Mouse (Mus musculus) left cerebral cortex, postnatal 14 days (tissue): ENCODE data around the gene Zfp646. TPM values are rescaled to one million over a fixed set of nuclear protein-coding genes. Genes with fewer than 3 reads are reported as not detected.

Experiments
- DNase-seq, 2 experiments: peaks; one replicate each; pipeline ENCODE4 v3.0.0; 2021 to 2022; ENCODE audit warnings: low spot score in 2 of 2, mixed read lengths in 1 of 2
- intact Hi-C: fragments of 180-260 bp; cut with DNase I; formaldehyde crosslinking; loops from one replicate; pipeline ENCODE4 v1.15.1; 2025
- total RNA-seq, 2 experiments: library from RNA; stranded (reverse); gene quantifications; 2 replicates each; pipeline ENCODE4 v1.2.3; 2021

Zfp646 gene
- total RNA-seq, 2 experiments from 2014 or later = 25.0 to 25.6 TPM

DNA sequence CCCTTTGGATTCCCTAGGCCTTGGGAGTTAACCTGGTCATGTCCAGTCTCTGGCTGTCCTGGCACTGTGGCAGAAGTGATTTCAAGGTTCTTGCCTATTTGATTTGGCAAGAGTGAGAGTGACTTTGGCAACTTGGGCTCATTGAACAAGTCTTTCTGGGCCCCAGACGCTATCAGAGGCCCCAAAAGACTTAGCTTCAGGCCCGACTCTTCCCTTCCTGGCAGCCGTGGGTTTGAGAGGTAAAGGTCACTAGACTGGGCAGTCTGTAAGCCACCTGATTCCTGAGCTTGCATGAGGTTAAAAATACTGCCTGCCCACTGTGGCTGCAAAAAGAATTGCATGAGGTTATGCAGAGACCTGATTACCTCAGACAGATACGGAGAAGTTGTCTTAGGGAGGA lies 32.6 kb downstream of the Zfp646 start:
- DNase-seq = no peak
- intact Hi-C loops = no loop called here

DNA sequence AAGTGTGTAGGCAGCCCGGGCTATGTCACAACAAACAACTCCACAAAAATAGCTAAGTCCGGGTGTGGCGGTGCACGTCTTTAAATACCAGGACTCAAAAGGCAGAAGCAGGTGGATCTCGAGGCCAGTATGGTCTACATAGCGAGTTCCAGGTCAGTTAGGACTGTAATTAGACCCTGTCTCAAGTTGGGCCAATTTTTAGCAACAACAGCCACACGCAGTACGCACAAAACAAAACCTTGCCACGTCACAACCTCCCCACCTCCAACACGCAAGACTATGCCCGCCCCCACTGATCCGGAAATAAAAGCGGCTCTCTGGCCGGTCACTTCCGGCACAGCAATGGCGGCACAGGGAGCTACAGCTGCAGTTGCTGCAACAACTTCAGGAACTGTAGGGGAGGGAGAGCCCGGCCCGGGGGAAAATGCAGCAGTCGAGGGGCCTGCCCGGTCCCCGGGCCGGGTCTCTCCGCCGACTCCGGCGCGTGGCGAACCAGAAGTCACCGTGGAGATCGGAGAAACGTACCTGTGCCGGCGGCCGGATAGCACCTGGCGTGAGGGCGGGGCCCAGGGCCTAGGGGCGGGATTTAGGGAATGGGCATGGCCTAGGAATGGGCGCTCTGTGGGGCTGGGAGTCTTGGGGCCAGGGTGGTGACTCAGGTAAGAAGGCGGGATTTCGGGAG lies 36.3 kb downstream of the Zfp646 start, which contains the start of gene Kat8:
Gene Kat8, plus strand, starts transcription at position 327 of the 682 bp plus-strand sequence.
- peak; percentile 87 for DNase-seq
- intact Hi-C loops = no loop called here

DNA sequence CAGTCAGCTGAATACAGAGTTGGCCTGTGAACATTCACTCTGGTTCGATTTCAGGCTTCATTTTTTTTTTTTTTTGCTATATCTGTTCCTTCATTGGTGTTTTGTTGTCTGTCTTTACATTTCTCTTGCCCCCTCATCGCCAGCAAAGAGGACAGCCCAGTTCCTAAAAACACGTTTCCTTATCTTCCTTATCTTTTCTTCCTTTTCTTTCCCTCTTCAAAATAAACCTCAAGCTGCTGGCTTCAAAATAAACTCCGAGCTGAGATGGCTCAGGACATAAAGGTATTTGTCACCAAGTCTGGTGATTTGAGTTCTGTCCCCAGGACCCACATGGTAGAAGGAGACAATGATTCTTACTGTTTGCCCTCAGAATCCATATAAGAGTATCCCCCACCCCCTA lies 36.9 kb downstream of the Zfp646 start:
- intact Hi-C loops = no loop called here
- DNase-seq = no peak

DNA sequence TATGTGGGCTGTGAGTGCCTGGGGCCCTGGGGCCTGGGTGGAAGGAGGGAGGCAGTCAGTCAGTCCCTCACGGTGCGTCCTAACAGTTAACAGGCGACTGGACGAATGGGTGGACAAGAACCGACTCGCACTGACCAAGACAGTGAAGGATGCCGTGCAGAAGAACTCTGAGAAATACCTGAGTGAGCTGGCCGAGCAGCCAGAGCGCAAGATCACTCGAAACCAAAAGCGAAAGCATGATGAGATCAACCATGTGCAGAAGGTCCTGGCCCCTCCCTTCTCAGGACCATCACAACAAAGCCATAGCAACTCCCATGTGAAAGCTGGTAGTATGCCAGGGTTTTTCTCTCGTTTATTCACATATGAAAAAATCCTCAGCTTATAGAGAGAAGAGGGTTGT lies 39.3 kb downstream of the Zfp646 start:
- intact Hi-C loops = no loop called here
- no peak for DNase-seq

DNA sequence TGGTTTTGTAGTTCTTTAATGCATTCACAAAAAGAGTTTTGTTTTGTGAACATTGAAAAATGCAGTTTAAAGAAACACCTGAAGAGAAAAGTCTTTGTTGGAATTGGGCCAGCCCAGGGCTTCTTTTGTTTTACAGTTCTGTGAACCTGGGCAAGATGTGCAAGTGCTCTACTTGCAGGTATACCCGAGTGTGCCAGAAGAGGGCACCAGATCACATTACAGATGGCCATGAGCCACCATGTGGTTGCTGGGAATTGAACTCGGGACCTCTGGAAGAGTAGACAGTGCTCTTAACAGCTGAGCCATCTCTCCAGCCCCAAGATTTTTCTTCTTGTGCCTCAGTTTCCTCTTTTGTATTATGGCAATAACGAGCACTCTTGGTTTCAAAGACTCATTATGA lies 42.2 kb downstream of the Zfp646 start:
- intact Hi-C loops = no loop called here
- peak; percentile 33 to 47 for DNase-seq

DNA sequence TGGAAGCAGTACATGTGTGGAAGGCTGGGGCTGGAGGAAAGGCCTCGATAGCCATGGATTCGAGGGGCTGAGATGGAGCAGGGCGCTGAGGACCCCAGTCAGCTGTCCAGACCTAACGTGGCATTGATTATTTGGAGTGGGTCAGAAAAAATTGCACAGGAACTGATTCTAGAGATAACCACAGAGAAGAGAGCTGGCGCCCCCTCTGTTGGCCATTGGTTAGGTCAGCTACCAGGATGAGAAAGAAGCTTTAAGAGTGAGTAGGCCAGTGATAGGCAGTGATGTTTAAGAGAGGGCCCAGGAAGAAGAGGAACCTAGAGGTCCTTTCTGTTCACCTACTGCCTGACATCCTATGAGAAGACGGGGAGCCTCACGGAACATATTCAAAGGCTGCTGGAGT lies 43.3 kb downstream of the Zfp646 start:
- DNase-seq = no peak
- intact Hi-C loops = no loop called here

DNA sequence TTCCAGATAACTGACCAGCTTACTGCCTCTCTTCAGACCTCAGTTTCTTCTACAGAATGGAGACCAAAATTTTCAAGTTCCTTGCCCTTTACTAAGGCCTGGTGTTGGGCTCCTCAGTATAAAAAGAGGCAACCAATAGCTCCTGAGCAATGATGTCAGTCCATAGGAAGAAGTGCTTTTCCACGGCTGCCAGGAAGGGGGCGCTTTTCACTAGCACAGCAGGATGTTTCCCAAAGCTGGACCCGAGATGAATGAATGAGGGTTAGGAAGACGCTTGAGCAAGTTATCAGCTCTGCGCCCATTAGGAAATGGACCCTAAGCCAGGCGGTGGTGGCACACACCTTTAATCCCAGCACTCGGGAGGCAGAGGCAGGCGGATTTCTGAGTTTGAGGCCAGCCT lies 45.5 kb downstream of the Zfp646 start:
- peak in 1 of 2 experiments; percentile 53 for DNase-seq
- intact Hi-C loops = no loop called here

DNA sequence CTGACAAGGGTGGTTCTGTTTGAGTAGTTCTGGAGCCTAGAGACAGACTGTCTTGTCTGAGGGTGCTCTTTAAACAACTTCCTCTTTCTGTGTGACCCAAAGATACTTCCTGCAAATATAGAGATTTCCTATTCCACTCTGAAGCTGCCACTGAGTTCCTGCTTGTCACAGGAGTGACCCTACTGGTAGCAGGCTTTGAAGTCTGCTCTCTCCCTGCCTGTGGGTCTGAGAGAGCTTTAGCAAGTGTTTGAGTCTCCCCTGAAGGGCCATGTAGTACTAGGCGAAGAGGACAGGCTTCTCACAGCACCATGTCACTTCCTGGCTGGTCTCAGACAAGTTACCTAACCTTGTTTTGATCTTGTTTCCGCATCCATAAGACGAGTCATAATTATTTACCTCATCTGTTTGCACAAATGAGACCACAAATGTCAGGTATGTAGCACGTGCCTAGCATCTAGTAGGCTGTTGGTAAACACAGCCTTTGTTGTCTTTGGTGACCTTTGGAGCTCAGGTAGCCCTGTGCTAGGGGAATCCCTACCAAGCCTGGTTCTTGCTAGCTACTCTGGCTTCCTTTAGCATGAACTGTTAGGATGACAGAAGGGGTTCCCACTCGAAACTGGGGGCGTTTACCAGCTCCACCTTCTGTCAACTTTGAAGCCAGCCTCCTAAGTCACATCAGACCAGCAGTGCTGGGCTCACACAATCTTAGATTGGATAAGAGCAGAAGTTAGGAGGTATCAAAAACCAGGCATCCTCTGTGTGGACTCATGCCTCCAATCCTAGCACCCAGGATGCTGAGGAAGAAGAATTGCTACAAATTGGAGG lies 46.6 kb downstream of the Zfp646 start:
- DNase-seq = no peak
- intact Hi-C loops = no loop called here

DNA sequence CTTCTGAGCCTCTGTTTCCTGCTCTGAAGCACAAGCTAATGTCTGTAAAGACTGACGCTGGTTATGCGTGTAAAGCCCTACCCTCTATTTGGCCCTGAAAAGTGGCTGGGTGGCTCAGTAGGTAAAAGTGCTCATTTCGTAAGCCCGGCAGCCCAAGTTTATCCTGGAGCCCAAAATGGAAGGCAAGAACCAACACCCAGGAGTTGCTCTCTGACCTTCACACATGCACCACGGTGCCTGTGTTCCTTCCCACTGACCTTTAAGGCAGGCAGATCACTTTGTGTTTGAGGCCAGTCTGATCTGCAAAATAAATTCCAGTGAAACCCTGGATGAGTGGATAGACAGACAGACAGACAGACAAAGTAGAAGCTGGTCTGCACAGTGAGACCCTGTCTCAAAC lies 47.7 kb downstream of the Zfp646 start:
- intact Hi-C loops = no loop called here
- DNase-seq = no peak

DNA sequence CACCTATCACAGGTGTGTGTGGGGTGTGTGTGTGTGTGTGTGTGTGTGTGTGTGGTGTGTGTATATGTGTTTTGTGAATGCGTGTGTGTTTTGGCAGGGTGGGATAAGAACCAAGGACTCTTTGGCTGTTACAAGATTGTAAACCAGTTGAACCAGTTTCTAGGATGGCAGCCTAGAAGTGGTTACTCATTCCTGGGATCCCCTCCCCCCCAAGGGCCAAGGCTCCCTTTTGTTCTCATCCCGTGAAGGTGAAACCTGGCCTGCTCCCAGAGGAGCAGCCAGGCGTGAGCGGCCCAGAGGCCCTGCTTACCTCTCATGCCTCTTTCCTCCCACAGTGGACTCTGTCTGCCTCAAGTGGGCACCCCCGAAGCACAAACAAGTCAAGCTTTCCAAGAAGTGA lies 49.2 kb downstream of the Zfp646 start:
- DNase-seq = no peak
- intact Hi-C loops = no loop called here

DNA sequence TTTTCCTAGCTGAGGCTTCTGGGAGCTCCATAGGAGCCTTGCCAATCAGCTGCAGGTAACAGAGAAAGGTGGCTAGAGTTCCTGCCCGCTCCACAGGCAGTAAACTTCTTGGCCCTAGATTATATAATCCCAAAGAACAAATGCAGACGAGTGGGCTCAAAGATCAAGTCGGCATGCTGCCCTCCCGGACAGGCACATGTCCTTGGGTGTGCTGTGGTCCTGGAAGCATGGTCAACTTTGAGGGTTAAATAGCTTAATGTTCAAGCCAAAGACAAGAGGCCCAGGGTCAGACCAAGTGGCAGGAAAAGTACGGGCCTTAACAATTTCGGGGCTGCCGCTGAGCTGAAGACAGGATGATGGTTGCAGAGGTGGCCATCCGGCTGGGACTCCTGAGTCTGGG lies 50.0 kb downstream of the Zfp646 start:
- intact Hi-C loops = no loop called here
- DNase-seq = no peak

DNA sequence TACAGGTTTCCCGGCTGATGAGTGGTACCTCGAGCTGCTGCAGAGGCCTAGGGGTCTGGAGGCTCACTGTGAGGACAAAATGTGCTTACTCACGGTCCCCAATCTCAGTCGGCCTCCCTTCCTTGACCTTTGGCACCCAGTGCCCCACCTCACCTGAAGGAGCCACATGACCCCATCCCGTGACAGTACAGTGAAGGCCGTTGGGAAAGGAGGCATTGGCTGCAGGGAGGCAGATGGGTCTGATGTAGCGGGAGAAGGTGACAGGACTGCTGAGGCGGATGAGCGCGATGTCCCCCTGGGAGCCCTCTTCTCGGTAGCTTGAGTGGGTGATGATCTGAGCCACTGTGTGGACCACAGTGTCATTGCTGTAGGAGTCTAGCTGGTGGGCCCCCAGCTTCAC lies 50.8 kb downstream of the Zfp646 start:
- intact Hi-C loops = no loop called here
- DNase-seq = no peak

DNA sequence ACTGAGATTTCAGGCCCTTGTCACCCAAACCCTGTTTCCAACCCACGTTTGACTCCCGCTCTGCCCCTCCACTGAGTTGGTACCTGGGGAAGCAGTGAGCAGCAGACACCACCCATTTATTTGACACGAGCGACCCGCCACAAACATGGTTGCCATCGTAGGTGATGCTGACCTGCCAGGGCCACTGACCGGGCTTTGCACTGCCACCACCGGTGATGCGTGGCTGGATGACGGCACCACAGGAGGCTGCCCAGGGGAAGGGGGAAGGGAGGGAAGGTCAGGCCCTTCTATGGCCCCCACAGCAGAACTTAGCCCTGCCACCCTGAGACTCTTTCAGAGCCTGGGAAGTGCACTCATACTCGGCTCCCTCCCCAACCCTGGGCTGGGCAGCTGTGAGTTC lies 51.7 kb downstream of the Zfp646 start:
- no peak for DNase-seq
- intact Hi-C loops = no loop called here

DNA sequence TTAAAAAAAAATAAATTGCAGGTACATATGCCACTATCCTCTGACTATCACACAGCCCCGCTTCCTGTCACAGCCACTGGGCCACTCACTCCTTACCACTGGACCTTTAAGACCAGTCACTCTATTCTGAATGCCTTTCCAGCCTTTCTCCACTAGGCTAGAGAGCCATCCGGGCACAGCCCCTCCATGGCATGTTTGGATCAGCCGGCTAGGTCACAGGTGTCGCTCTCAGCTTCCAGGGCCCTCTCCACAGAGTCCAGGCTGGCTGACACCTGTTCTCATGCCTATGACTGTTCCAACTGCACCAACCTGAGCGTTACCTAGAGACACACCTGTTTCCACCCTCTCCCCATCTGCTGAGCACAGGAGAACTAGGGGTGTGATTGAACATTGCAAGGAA lies 52.6 kb downstream of the Zfp646 start:
- DNase-seq = no peak
- intact Hi-C loops = no loop called here

DNA sequence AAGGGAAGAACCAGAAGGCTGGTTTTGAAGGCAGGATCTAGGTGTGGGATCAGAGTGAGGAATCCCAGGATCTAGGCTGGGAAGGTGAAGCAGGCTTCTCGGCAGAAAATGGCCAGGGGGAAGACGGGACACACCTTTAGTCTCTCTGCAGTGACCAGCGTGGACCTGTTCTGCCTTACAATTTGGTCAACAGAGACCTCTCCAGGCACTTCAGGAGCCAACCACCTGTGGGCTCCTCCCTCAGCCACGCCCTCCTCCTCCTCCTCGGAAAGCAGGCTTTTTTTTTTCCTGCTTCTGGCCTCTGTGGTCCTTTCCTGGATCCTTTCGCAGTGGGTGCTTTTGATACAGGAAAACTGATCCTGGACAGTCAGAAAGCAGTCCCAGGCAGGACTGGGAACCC lies 53.9 kb downstream of the Zfp646 start, which contains the start of gene Prss8:
Gene Prss8, minus strand, starts transcription at position 182 of the 400 bp plus-strand sequence.
- intact Hi-C loops = no loop called here
- no peak for DNase-seq

DNA sequence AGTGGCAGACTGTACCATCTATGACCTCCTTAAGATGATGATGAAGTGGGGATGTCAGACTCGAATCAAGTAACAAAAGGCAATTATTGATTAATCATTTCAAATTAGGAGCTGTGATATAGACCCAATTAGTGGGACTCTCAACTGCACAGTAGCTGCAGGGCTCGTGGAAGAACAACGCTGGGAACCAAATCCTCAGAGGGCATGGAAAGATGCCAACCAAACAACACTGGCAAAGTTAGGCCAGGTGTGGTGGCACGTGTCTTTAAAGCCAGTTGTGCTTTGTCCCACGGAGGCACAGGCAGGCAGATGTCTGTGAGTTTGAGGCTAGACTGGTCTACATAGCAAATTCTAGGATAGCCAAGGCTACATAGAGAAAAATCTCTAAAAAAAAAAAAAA lies 54.6 kb downstream of the Zfp646 start:
- intact Hi-C loops = no loop called here
- no peak for DNase-seq

DNA sequence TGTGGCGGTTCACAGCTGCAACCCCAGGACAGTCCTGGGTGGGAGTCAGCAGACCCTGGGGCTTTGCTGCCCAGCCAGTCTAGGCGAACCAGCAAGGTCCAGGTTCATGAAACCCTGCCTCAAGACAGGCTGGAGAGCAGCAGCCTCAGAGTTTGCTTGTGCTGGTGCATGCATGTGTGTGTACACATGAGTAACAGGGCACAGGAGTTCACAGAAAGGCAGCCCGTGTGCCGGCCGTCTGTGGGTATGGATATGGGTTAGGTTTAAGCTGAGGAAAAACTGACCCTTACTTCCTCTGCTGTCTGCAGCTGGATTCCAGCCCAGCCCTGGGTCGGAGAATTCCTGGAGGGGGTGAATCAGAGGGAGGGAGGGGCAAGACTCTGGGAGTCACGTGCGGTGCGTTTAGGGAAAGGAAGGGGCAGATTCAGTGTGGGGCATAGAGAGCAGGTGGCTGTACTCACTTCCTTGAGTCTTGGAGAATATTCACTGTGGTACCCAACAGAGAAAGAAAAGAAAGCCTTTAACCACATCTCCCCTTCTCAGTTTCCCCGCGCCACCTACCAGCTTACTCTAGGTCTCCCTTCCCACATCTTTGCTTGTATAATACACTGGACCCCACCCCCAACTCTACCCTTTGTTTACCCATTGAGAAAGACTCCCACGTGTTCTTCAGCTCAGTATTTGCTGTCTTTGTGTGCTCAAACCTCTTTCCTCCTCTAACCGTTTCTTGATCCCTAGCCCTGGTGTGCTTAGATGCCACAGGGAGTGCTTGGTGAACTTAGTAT lies 55.5 kb downstream of the Zfp646 start:
- intact Hi-C loops = no loop called here
- DNase-seq = no peak

DNA sequence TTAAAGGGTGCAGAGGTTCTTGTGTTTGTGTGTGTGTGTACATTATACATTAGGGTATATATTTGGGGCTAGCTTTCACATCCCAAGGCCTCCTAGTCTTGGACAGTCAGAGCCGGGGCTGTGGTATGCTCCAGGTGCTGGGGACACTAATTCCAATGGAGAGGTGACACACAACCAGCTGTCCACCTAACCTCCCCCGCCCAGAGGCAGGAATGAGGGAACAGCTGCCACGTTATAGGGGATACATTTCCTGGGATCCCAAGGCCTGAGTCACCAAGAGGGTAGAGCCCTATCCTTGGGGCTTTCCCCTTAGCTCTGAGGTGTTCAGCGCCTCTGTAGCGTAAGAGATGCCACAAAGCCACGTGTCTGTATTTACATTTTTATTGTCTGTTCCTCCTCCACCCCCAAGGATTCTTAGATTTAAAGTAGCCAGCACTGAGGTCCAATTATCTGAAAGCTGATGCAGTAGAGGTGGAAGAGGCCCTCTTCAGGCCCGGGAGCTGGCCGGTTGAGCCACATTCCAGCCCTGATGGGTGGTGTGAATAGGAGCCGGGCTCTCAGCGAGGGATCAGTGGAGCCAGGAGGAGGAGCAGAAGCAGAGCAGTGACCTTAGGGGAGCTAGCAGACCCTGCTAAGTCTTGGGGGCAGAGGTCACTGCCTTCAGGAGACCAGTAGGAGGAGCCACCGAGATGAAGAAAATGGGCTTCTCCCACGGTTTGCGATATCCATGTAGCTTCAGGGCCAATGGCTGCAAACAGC lies 56.4 kb downstream of the Zfp646 start:
- DNase-seq = no peak
- intact Hi-C loops = no loop called here

DNA sequence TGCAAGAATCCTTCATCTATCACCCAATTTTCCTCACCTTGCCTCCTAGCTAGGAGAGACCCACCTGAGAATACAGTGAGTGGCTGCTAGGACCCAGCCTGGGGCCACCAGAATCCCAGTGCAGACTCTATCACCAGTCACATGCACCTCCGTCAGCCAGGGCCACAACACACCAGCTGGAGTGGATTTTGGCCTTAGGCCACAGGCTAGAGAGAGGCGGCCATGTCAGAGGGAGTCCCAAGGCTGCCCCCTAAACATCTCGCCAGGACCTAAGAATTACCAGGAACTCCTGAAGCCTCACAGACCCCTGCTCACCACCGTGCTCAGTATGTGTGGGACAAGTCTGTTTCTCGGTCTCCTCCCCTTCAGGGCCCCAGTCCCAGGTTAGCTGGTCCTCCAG lies 58.1 kb downstream of the Zfp646 start:
- intact Hi-C loops = no loop called here
- DNase-seq = no peak
